Mouse (Mus musculus) thymus, adult 18-20 months (tissue): ENCODE measurements around the gene Acpp.

Experiments used
- DNase-seq, 2 experiments: peaks; one replicate each; pipeline ENCODE4 v3.0.0; 2022; ENCODE audit warnings: mixed read lengths in 2 of 2

Acpp gene

GRCm38 (mm10) chr9:104304376-104304775, 33.2 kb downstream of the Acpp start:
- no peak for DNase-seq

GRCm38 (mm10) chr9:104300569-104300968, 37.0 kb downstream of the Acpp start:
- no peak for DNase-seq

GRCm38 (mm10) chr9:104297041-104297440, 40.5 kb downstream of the Acpp start:
- DNase-seq = no peak

- DNase-seq = no peak
These were observed 52.6 kb downstream of the Acpp start for GRCm38 (mm10) chr9:104284934-104285333.

- DNase-seq = no peak
These were observed 55.0 kb downstream of the Acpp start for GRCm38 (mm10) chr9:104282536-104282935.

GRCm38 (mm10) chr9:104281737-104282136, 55.8 kb downstream of the Acpp start:
- no peak for DNase-seq

GRCm38 (mm10) chr9:104280725-104281495, 56.6 kb downstream of the Acpp start:
- no peak for DNase-seq

GRCm38 (mm10) chr9:104277528-104278162, 59.9 kb downstream of the Acpp start:
- DNase-seq = no peak

- DNase-seq = no peak
These were observed 62.3 kb downstream of the Acpp start for GRCm38 (mm10) chr9:104275084-104275785.

GRCm38 (mm10) chr9:104272057-104272456, 65.5 kb downstream of the Acpp start:
- no peak for DNase-seq

- DNase-seq = no peak
These were observed 65.9 kb downstream of the Acpp start for GRCm38 (mm10) chr9:104271642-104272041.

- no peak for DNase-seq
These were observed 67.6 kb downstream of the Acpp start for GRCm38 (mm10) chr9:104269944-104270343.

GRCm38 (mm10) chr9:104269349-104269871, 68.1 kb downstream of the Acpp start:
- no peak for DNase-seq

- DNase-seq = no peak
These were observed 73.0 kb downstream of the Acpp start for GRCm38 (mm10) chr9:104264567-104264966.

- DNase-seq = peak; percentile 98
These were observed 74.7 kb downstream of the Acpp start, which contains the start of gene Dnajc13 for GRCm38 (mm10) chr9:104262823-104263352. Gene Dnajc13 (minus strand): TSS chr9:104262930.

- DNase-seq = peak in 1 of 2 experiments; percentile 14
These were observed 75.4 kb downstream of the Acpp start for GRCm38 (mm10) chr9:104262016-104262762.

GRCm38 (mm10) chr9:104260306-104260705, 77.2 kb downstream of the Acpp start:
- DNase-seq = no peak

GRCm38 (mm10) chr9:104256085-104256484, 81.5 kb downstream of the Acpp start:
- no peak for DNase-seq

- DNase-seq = no peak
These were observed 83.0 kb downstream of the Acpp start for GRCm38 (mm10) chr9:104254408-104255180.

- no peak for DNase-seq
These were observed 84.9 kb downstream of the Acpp start for GRCm38 (mm10) chr9:104252637-104253036.

GRCm38 (mm10) chr9:104251687-104252086, 85.9 kb downstream of the Acpp start:
- no peak for DNase-seq

GRCm38 (mm10) chr9:104251111-104251510, 86.4 kb downstream of the Acpp start:
- no peak for DNase-seq
